Mouse (Mus musculus) Muller cell, postnatal 12 days (primary cell): ENCODE results near the gene Gm49450.
A peak's percentile ranks its signal among the peaks of the same experiment; 100 is the strongest.

Experiments
- DNase-seq: peaks from one replicate; pipeline ENCODE4 v3.0.0-alpha.2; 2015; ENCODE audit errors: inconsistent ontology term

The Gm49450 gene

DNA sequence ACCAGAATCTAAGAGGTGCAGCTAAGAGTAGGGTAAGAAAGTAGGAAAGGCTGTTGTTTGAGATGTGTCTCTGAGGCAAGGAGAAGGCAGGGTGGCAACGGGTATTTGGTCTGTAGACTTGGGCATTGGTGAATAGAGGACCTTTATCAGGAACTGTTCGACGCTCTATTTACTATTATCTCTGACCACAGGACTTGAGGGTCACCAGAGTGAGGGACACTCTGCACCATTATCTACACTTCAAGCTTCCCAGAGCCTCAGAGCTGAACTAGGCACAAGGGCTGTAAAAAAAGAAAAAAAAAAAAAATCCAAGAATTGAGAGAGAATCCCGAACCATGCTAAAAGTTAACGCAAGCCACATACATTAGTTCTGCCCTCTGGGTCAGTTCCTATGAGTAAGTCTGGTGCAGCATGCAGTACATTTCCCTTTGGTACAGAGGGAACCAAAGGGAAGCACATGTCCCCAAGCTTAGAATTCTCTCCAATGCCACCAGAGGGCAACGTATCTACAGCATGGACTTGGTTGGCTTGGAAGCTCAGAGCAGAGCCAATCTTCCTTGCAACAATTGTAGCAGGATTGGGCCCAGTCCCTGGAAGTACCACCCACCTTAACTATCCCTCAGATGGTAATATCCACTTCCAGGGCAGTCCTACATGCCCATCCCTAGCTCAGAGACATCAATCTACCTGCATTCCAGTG, 61.3 kb downstream of the Gm49450 start:
- DNase-seq, result peak; percentile 77

DNA sequence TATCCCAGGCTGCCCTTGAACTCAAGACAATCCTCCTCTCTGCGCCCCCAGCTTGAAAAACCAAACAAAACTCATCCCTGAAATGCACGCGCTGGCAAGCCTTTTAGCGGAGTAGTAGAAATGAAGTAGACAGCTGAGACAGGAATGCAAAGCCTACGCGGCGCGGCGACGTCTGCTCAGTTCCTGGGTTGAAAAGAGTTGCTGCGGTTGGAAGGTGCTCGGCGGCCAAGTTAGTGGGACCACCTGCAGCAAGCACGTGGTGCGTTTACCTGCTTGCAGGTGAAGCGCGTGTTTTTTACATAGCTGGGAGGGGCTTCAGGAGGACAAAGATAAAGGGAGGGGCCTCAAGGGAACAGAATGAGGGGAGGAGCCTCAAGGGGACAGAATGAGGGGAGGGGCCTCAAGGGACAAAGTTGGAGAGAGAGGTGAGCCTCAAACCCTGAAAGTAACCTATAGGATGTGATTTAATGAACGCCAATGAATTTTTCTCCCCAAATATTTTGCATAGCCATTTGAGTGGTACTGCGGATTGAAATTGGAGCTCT, 62.1 kb downstream of the Gm49450 start:
- DNase-seq, result no peak

DNA sequence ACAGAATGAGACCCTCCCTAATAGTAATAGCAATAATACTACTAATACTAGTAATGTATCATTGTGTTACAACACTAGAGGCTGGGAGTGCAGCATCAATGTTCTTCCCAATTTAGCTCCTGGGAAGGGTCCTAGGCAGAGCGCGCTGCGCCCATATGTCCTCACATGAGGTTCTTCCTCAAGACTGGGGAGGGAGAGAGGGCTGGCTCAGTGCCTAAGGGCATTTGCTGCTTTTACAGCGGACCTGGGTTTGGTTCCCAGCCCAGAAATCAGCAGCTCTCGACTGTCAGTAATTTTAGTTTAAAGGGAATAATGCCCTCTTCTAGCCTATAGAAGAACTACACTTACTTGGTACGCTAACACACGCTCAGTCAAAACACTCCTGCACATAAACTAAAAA, 65.8 kb downstream of the Gm49450 start:
- no peak for DNase-seq

DNA sequence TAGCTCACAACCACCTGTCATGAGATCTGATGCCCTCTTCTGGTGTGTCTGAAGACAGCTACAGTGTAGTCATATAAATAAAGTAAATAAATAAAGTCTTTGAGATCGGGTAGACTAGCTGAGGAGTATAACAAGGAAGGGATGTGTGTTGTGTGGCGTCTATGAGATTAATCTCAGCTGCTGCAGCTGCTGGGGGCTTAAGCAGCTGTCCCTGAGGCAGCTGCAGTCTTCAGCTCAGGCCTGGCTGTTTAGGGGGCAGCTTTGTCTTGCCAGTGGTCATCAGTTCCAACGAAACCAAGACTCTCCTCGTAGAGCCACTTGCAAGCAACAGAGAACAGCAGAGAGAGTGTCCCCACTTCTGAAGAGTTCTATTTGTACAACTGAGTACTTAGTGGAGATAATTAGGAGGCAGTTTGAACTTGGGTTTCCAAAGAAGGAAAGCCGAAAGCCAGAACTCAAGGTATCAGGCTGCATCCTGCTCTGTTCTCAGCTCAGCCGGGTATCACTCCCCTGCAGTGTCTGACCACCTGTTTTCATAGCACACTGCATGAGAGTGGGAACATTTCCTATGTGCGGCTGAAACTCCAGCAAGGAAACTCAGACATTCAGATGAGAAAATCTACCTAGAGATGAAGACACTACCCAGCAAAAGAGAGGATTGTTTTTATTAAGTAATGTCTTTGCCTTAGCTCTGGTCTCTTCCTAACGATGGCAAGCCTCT, 66.5 kb downstream of the Gm49450 start:
- DNase-seq, result no peak

DNA sequence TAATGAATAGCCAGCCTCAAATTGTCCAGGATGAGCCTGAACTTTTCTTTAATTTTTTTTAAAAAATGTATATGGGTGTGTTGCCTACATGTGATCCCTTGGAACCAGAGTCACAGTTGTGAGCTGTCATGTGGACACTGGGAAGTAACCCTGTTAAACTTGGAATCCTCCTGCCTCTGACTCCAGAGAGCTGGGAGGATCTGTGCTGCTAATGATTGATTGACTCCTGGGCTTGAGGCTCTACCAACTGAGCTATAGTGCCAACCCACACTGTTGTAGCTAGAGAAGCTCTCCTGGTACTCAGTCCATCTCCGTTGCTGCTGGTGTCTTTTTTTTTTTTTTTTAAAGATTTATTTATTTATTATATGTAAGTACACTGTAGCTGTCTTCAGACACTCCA, 69.2 kb downstream of the Gm49450 start:
- no peak for DNase-seq

DNA sequence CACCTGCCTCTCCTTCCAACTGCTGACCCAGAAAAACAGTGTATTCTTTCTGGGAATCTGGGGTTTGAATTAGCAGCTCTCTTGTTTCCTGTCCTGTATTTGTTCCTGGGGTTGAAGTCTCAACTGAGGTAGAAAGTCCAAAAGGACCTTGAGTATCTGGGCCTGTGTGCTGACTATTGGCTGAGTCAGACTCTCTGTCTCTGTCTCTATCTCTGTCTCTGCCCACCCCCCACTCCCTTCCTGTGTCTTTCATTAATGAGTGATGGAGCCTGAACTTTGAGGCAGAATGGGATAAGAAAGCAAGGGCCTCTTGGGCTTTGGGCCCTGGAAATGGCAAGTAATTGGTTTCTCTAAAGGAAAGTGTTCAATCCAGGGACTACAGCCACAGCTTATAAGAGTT, 69.7 kb downstream of the Gm49450 start:
- no peak for DNase-seq
